Mouse (Mus musculus) liver, embryonic 12.5 days (tissue): ENCODE measurements around the gene Efna2. TPM values are rescaled to one million over a fixed set of nuclear protein-coding genes. Genes with fewer than 3 reads are reported as not detected.
A peak's percentile ranks its signal among the peaks of the same experiment; 100 is the strongest.

ENCODE experiments used
- ATAC-seq: fragments of 200-750 bp; cut with Nextera tagmentation; 2 replicates; pipeline ENCODE4 v1.8.0; 2017; ENCODE audit warnings: moderate number of reproducible peaks, mild to moderate bottlenecking, moderate library complexity
- H3K27ac ChIP-seq: fragments of 300-500 bp; sonication (generic); 2 replicates; pipeline ENCODE4 v1.5.1; 2016; ENCODE audit warnings: mild to moderate bottlenecking
- H3K27me3 ChIP-seq: fragments of 300-500 bp; sonication (generic); replicated peaks from 2 replicates; pipeline ENCODE4 v1.6.1; 2016; ENCODE audit warnings: mild to moderate bottlenecking, moderate library complexity
- H3K36me3 ChIP-seq: fragments of 300-500 bp; sonication (generic); 2 replicates; pipeline ENCODE4 v1.6.1; 2016; ENCODE audit warnings: mild to moderate bottlenecking, moderate library complexity
- H3K4me1 ChIP-seq: fragments of 300-500 bp; sonication (generic); 2 replicates; pipeline ENCODE4 v1.6.1; 2016
- H3K4me2 ChIP-seq: fragments of 300-500 bp; sonication (generic); 2 replicates; pipeline ENCODE4 v1.6.1; 2016; ENCODE audit warnings: mild to moderate bottlenecking, moderate library complexity
- H3K4me3 ChIP-seq: fragments of 300-500 bp; sonication (generic); 2 replicates; pipeline ENCODE4 v1.5.1; 2016; ENCODE audit warnings: mild to moderate bottlenecking, moderate library complexity
- H3K9ac ChIP-seq: fragments of 300-500 bp; sonication (generic); 2 replicates; pipeline ENCODE4 v1.6.1; 2016; ENCODE audit warnings: mild to moderate bottlenecking, moderate library complexity
- H3K9me3 ChIP-seq: fragments of 300-500 bp; sonication (generic); replicated peaks from 2 replicates; pipeline ENCODE4 v1.6.1; 2016; ENCODE audit warnings: mild to moderate bottlenecking, moderate library complexity
- WGBS: fragments of 180-500 bp; shearing (Covaris S2); methylation state at CpG from one replicate; pipeline ENCODE4 v1.1.7; 2016; ENCODE audit not compliant: insufficient replicate concordance; 5-methylcytosine and 5-hydroxymethylcytosine counted together
- polyA plus RNA-seq: library from polyadenylated mRNA; unstranded; fragments of >200 nt; fragmentation: Nextera tagmentation; extraction: Ambion mirVana; gene quantifications from 2 replicates; pipeline ENCODE4 v1.2.1, GENCODE M21; 2016

Gene Efna2
- polyA plus RNA-seq, 1 experiment from 2014 or later, result 3.1 TPM

- Histone ChIP-seq H3K9me3 (no peaks in the 10 kb centered on the region; the same call in 1 of the 2 replicates), H3K4me2 (peak within 1 kb of the TSS; percentile 85), H3K27ac (peak within 1 kb of the TSS; percentile 86), H3K27me3 (peaks cover 10% of the 10 kb centered on the region), H3K9ac (peak within 1 kb of the TSS; percentile 76), H3K4me1 (peaks cover 58% of the 10 kb centered on the region), H3K4me3 (peak within 1 kb of the TSS; percentile 77), H3K36me3 (peaks cover 31% of the 10 kb centered on the region)
- peak; percentile 80 for ATAC-seq
- WGBS, result 4% methylated on average over 34 of the region's 35 CpGs
Measured at GRCm38 (mm10) chr10:80172527-80173292, 6.6 kb upstream of the Efna2 start, which contains the start of gene 1600002K03Rik. Gene 1600002K03Rik, plus strand, starts transcription at chr10:80172944.

- Histone ChIP-seq H3K4me3 (peak overlapping the region; percentile 77), H3K4me2 (peak overlapping the region; percentile 85), H3K27me3 (peaks cover 17% of the 10 kb centered on the region), H3K4me1 (peaks cover 61% of the 10 kb centered on the region), H3K9ac (peak overlapping the region; percentile 76), H3K27ac (peak overlapping the region; percentile 78), H3K9me3 (no peaks in the 10 kb centered on the region; the same call in 1 of the 2 replicates), H3K36me3 (peaks cover 31% of the 10 kb centered on the region)
- ATAC-seq, result no peak
- WGBS, result 4% methylated on average over 11 of the region's 11 CpGs
Measured at GRCm38 (mm10) chr10:80173358-80173757, 5.9 kb upstream of the Efna2 start.

- H3K27me3 ChIP-seq, result peaks cover 24% of the 10 kb centered on the region
- peak overlapping the region; percentile 85 for H3K4me2 ChIP-seq
- ATAC-seq, result no peak
- WGBS, result 76% methylated on average over 10 of the region's 10 CpGs
- peak overlapping the region; percentile 22; the same call in 1 of the 2 replicates for H3K27ac ChIP-seq
- H3K4me1 ChIP-seq, result peaks cover 56% of the 10 kb centered on the region
- no peaks in the 10 kb centered on the region; the same call in 1 of the 2 replicates for H3K9me3 ChIP-seq
- H3K4me3 ChIP-seq, result no peak overlapping the region
- H3K36me3 ChIP-seq, result peaks cover 31% of the 10 kb centered on the region
- H3K9ac ChIP-seq, result peak overlapping the region; percentile 76; the same call in 1 of the 2 replicates
Measured at GRCm38 (mm10) chr10:80173955-80174640, 5.2 kb upstream of the Efna2 start.

GRCm38 (mm10) chr10:80174705-80175104, 4.6 kb upstream of the Efna2 start:
- no peak for ATAC-seq
- Histone ChIP-seq H3K9ac (no peak overlapping the region), H3K27ac (peak overlapping the region; percentile 22; the same call in 1 of the 2 replicates), H3K9me3 (no peaks in the 10 kb centered on the region; the same call in 1 of the 2 replicates), H3K4me1 (peaks cover 57% of the 10 kb centered on the region), H3K4me2 (no peak overlapping the region), H3K4me3 (no peak overlapping the region), H3K36me3 (peaks cover 27% of the 10 kb centered on the region), H3K27me3 (peaks cover 30% of the 10 kb centered on the region)
- 32% methylated on average over 2 of the region's 2 CpGs for WGBS

- WGBS, result 27% methylated on average over 4 of the region's 4 CpGs
- Histone ChIP-seq H3K9ac (no peak overlapping the region), H3K36me3 (peaks cover 17% of the 10 kb centered on the region), H3K4me1 (peaks cover 54% of the 10 kb centered on the region), H3K27me3 (peaks cover 40% of the 10 kb centered on the region), H3K4me3 (no peak overlapping the region), H3K4me2 (no peak overlapping the region), H3K27ac (no peak overlapping the region), H3K9me3 (no peaks in the 10 kb centered on the region; the same call in 1 of the 2 replicates)
- ATAC-seq, result no peak
Measured at GRCm38 (mm10) chr10:80175536-80176269, 3.6 kb upstream of the Efna2 start.

GRCm38 (mm10) chr10:80176270-80176834, 2.9 kb upstream of the Efna2 start:
- H3K27ac ChIP-seq, result no peak overlapping the region
- H3K27me3 ChIP-seq, result peaks cover 47% of the 10 kb centered on the region
- no peak for ATAC-seq
- peaks cover 10% of the 10 kb centered on the region for H3K36me3 ChIP-seq
- no peaks in the 10 kb centered on the region for H3K9me3 ChIP-seq
- H3K4me2 ChIP-seq, result no peak overlapping the region
- WGBS, result 66% methylated on average over 5 of the region's 5 CpGs
- peaks cover 54% of the 10 kb centered on the region for H3K4me1 ChIP-seq
- H3K9ac ChIP-seq, result no peak overlapping the region
- H3K4me3 ChIP-seq, result no peak overlapping the region

GRCm38 (mm10) chr10:80177441-80178279, 1.6 kb upstream of the Efna2 start:
- WGBS, result 60% methylated on average over 7 of the region's 7 CpGs
- no peak overlapping the region for H3K27ac ChIP-seq
- peaks cover 60% of the 10 kb centered on the region for H3K27me3 ChIP-seq
- no peaks in the 10 kb centered on the region for H3K9me3 ChIP-seq
- no peak overlapping the region for H3K4me3 ChIP-seq
- no peak overlapping the region for H3K9ac ChIP-seq
- no peak for ATAC-seq
- no peaks in the 10 kb centered on the region for H3K36me3 ChIP-seq
- H3K4me1 ChIP-seq, result peaks cover 41% of the 10 kb centered on the region
- no peak overlapping the region for H3K4me2 ChIP-seq

GRCm38 (mm10) chr10:80180288-80180687, 1.0 kb downstream of the Efna2 start:
- Histone ChIP-seq H3K9ac (peak overlapping the region; percentile 62; the same call in 1 of the 2 replicates), H3K9me3 (no peaks in the 10 kb centered on the region), H3K4me3 (peak overlapping the region; percentile 60), H3K4me1 (peaks cover 20% of the 10 kb centered on the region), H3K36me3 (no peaks in the 10 kb centered on the region), H3K4me2 (peak overlapping the region; percentile 78), H3K27me3 (peaks cover 84% of the 10 kb centered on the region), H3K27ac (no peak overlapping the region)
- 53% methylated on average over 6 of the region's 6 CpGs for WGBS
- no peak for ATAC-seq

- Histone ChIP-seq H3K36me3 (no peaks in the 10 kb centered on the region), H3K27ac (no peak overlapping the region), H3K9ac (no peak overlapping the region), H3K4me1 (peaks cover 15% of the 10 kb centered on the region), H3K4me3 (no peak overlapping the region), H3K9me3 (no peaks in the 10 kb centered on the region), H3K27me3 (peaks cover 90% of the 10 kb centered on the region), H3K4me2 (peak overlapping the region; percentile 7; the same call in 1 of the 2 replicates)
- WGBS, result 53% methylated on average over 5 of the region's 5 CpGs
- ATAC-seq, result no peak
Measured at GRCm38 (mm10) chr10:80180823-80181222, 1.5 kb downstream of the Efna2 start.

- Histone ChIP-seq H3K4me3 (no peak overlapping the region), H3K27me3 (peaks cover 98% of the 10 kb centered on the region), H3K27ac (no peak overlapping the region), H3K9me3 (no peaks in the 10 kb centered on the region), H3K9ac (no peak overlapping the region), H3K36me3 (no peaks in the 10 kb centered on the region), H3K4me2 (no peak overlapping the region), H3K4me1 (peaks cover 15% of the 10 kb centered on the region)
- ATAC-seq, result no peak
- 74% methylated on average over 7 of the region's 7 CpGs for WGBS
Measured at GRCm38 (mm10) chr10:80182547-80182946, 3.3 kb downstream of the Efna2 start.

- Histone ChIP-seq H3K4me3 (no peak overlapping the region), H3K9me3 (no peaks in the 10 kb centered on the region), H3K9ac (no peak overlapping the region), H3K4me1 (peaks cover 14% of the 10 kb centered on the region), H3K4me2 (no peak overlapping the region), H3K27me3 (peaks cover 98% of the 10 kb centered on the region), H3K27ac (no peak overlapping the region), H3K36me3 (no peaks in the 10 kb centered on the region)
- ATAC-seq, result no peak
- 26% methylated on average over 27 of the region's 27 CpGs for WGBS
Measured at GRCm38 (mm10) chr10:80186649-80187048, 7.4 kb downstream of the Efna2 start.
